Mouse (Mus musculus): ENCODE results near the gene Arpp21. TPM values are rescaled to one million over a fixed set of nuclear protein-coding genes. Genes with fewer than 3 reads are reported as not detected.

The Arpp21 gene
- polyA plus RNA-seq, 1 experiment from 2014 or later = 6.8 TPM

GRCm38 (mm10) chr9:112095198-112095597, 140.5 kb downstream of the Arpp21 start:
- H3K27ac ChIP-seq (ENCODE audit: low read depth, low read length) = no peak overlapping the region
- no peak for DNase-seq (ENCODE audit: low spot score)
- H3K4me1 ChIP-seq (replicated peaks; ENCODE audit: control insufficient read depth, insufficient read depth, low read length) = no peaks in the 10 kb centered on the region
- 87% methylated on average over 2 of the region's 2 CpGs for WGBS
- no peaks in the 10 kb centered on the region for H3K27me3 ChIP-seq (ENCODE audit: control insufficient read depth, insufficient read depth, low read length)
- no peak overlapping the region for H3K9ac ChIP-seq (ENCODE audit: low read depth, low read length)
- no peak overlapping the region for H3K4me3 ChIP-seq (ENCODE audit: low read depth, low read length)
- no peak overlapping the region for H3K4me2 ChIP-seq (replicated peaks; ENCODE audit: low read depth, low read length)
- no peaks in the 10 kb centered on the region for H3K9me3 ChIP-seq (ENCODE audit: control insufficient read depth, low read length)
- no peaks in the 10 kb centered on the region for H3K36me3 ChIP-seq (ENCODE audit: control insufficient read depth, insufficient read depth, low read length)
- ATAC-seq (ENCODE audit: low FRiP score) = no peak

- Histone ChIP-seq H3K4me3 (ENCODE audit: low read depth, low read length) (no peak overlapping the region), H3K36me3 (ENCODE audit: control insufficient read depth, insufficient read depth, low read length) (no peaks in the 10 kb centered on the region), H3K9me3 (ENCODE audit: control insufficient read depth, low read length) (no peaks in the 10 kb centered on the region), H3K9ac (ENCODE audit: low read depth, low read length) (no peak overlapping the region), H3K4me1 (replicated peaks; ENCODE audit: control insufficient read depth, insufficient read depth, low read length) (0 out of 2 replicates have a peak, but pooled peaks cover 2% of the 10 kb centered on the region), H3K4me2 (replicated peaks; ENCODE audit: low read depth, low read length) (no peak overlapping the region), H3K27me3 (ENCODE audit: control insufficient read depth, insufficient read depth, low read length) (no peaks in the 10 kb centered on the region), H3K27ac (ENCODE audit: low read depth, low read length) (no peak overlapping the region)
- WGBS = 94% methylated on average over 2 of the region's 2 CpGs
- DNase-seq (ENCODE audit: low spot score) = no peak
- no peak for ATAC-seq (ENCODE audit: low FRiP score)
Observed at GRCm38 (mm10) chr9:112078903-112079302, 156.8 kb downstream of the Arpp21 start.

GRCm38 (mm10) chr9:112078453-112078852, 157.3 kb downstream of the Arpp21 start:
- DNase-seq (ENCODE audit: low spot score) = peak; percentile 12
- Histone ChIP-seq H3K4me3 (ENCODE audit: low read depth, low read length) (no peak overlapping the region), H3K27ac (ENCODE audit: low read depth, low read length) (no peak overlapping the region), H3K27me3 (ENCODE audit: control insufficient read depth, insufficient read depth, low read length) (no peaks in the 10 kb centered on the region), H3K9me3 (ENCODE audit: control insufficient read depth, low read length) (no peaks in the 10 kb centered on the region), H3K4me1 (replicated peaks; ENCODE audit: control insufficient read depth, insufficient read depth, low read length) (0 out of 2 replicates have a peak, but pooled peaks cover 2% of the 10 kb centered on the region), H3K9ac (ENCODE audit: low read depth, low read length) (no peak overlapping the region), H3K36me3 (ENCODE audit: control insufficient read depth, insufficient read depth, low read length) (no peaks in the 10 kb centered on the region), H3K4me2 (replicated peaks; ENCODE audit: low read depth, low read length) (no peak overlapping the region)
- 64% methylated on average over 4 of the region's 4 CpGs for WGBS
- peak; percentile 59; the same call in 1 of the 2 replicates for ATAC-seq (ENCODE audit: low FRiP score)

GRCm38 (mm10) chr9:112075273-112075672, 160.5 kb downstream of the Arpp21 start:
- DNase-seq (ENCODE audit: low spot score) (no peak), ATAC-seq (ENCODE audit: low FRiP score) (peak; percentile 58)
- H3K27ac ChIP-seq (ENCODE audit: low read depth, low read length) = 0 out of 2 replicates have a peak overlapping the region, but pooled peaks have one; percentile 54
- H3K9me3 ChIP-seq (ENCODE audit: control insufficient read depth, low read length) = no peaks in the 10 kb centered on the region
- WGBS = 57% methylated on average over 5 of the region's 5 CpGs
- no peak overlapping the region for H3K4me2 ChIP-seq (replicated peaks; ENCODE audit: low read depth, low read length)
- no peak overlapping the region for H3K4me3 ChIP-seq (ENCODE audit: low read depth, low read length)
- H3K27me3 ChIP-seq (ENCODE audit: control insufficient read depth, insufficient read depth, low read length) = no peaks in the 10 kb centered on the region
- 0 out of 2 replicates have a peak, but pooled peaks cover 2% of the 10 kb centered on the region for H3K4me1 ChIP-seq (replicated peaks; ENCODE audit: control insufficient read depth, insufficient read depth, low read length)
- no peak overlapping the region for H3K9ac ChIP-seq (ENCODE audit: low read depth, low read length)
- no peaks in the 10 kb centered on the region for H3K36me3 ChIP-seq (ENCODE audit: control insufficient read depth, insufficient read depth, low read length)

GRCm38 (mm10) chr9:112074872-112075271, 160.9 kb downstream of the Arpp21 start:
- Histone ChIP-seq H3K4me1 (replicated peaks; ENCODE audit: control insufficient read depth, insufficient read depth, low read length) (0 out of 2 replicates have a peak, but pooled peaks cover 2% of the 10 kb centered on the region), H3K27ac (ENCODE audit: low read depth, low read length) (peak overlapping the region; percentile 54), H3K36me3 (ENCODE audit: control insufficient read depth, insufficient read depth, low read length) (no peaks in the 10 kb centered on the region), H3K27me3 (ENCODE audit: control insufficient read depth, insufficient read depth, low read length) (no peaks in the 10 kb centered on the region), H3K9ac (ENCODE audit: low read depth, low read length) (no peak overlapping the region), H3K9me3 (ENCODE audit: control insufficient read depth, low read length) (no peaks in the 10 kb centered on the region), H3K4me3 (ENCODE audit: low read depth, low read length) (no peak overlapping the region), H3K4me2 (replicated peaks; ENCODE audit: low read depth, low read length) (no peak overlapping the region)
- ATAC-seq (ENCODE audit: low FRiP score) (peak; percentile 70), DNase-seq (ENCODE audit: low spot score) (peak; percentile 31)
- WGBS = 36% methylated on average over 5 of the region's 5 CpGs

- Histone ChIP-seq H3K36me3 (ENCODE audit: control insufficient read depth, insufficient read depth, low read length) (no peaks in the 10 kb centered on the region), H3K27ac (ENCODE audit: low read depth, low read length) (no peak overlapping the region)
- no peak for ATAC-seq (ENCODE audit: low FRiP score)
Observed at GRCm38 (mm10) chr9:112071368-112071767, 164.4 kb downstream of the Arpp21 start.

GRCm38 (mm10) chr9:112070961-112071360, 164.8 kb downstream of the Arpp21 start:
- ATAC-seq (ENCODE audit: low FRiP score) = no peak
- H3K4me2 ChIP-seq (replicated peaks; ENCODE audit: low read depth, low read length) = no peak overlapping the region
- H3K9me3 ChIP-seq (ENCODE audit: control insufficient read depth, low read length) = no peaks in the 10 kb centered on the region
- WGBS = 46% methylated on average over 5 of the region's 5 CpGs
- H3K27ac ChIP-seq (ENCODE audit: low read depth, low read length) = no peak overlapping the region
- no peaks in the 10 kb centered on the region for H3K27me3 ChIP-seq (ENCODE audit: control insufficient read depth, insufficient read depth, low read length)
- H3K4me3 ChIP-seq (ENCODE audit: low read depth, low read length) = no peak overlapping the region
- no peak for DNase-seq (ENCODE audit: low spot score)
- no peak overlapping the region for H3K9ac ChIP-seq (ENCODE audit: low read depth, low read length)
- H3K4me1 ChIP-seq (replicated peaks; ENCODE audit: control insufficient read depth, insufficient read depth, low read length) = 0 out of 2 replicates have a peak, but pooled peaks cover 2% of the 10 kb centered on the region
- no peaks in the 10 kb centered on the region for H3K36me3 ChIP-seq (ENCODE audit: control insufficient read depth, insufficient read depth, low read length)

More at GRCm38 (mm10) chr9:112071368-112071767, 164.4 kb downstream of the Arpp21 start:
- 53% methylated on average over 3 of the region's 3 CpGs for WGBS
- no peak overlapping the region for H3K9ac ChIP-seq (ENCODE audit: low read depth, low read length)
- H3K4me2 ChIP-seq (replicated peaks; ENCODE audit: low read depth, low read length) = no peak overlapping the region
- DNase-seq (ENCODE audit: low spot score) = no peak
- no peaks in the 10 kb centered on the region for H3K9me3 ChIP-seq (ENCODE audit: control insufficient read depth, low read length)
- H3K4me1 ChIP-seq (replicated peaks; ENCODE audit: control insufficient read depth, insufficient read depth, low read length) = 0 out of 2 replicates have a peak, but pooled peaks cover 2% of the 10 kb centered on the region
- H3K27me3 ChIP-seq (ENCODE audit: control insufficient read depth, insufficient read depth, low read length) = no peaks in the 10 kb centered on the region
- H3K4me3 ChIP-seq (ENCODE audit: low read depth, low read length) = no peak overlapping the region

- H3K9ac ChIP-seq (ENCODE audit: low read depth, low read length) = no peak overlapping the region
- H3K4me3 ChIP-seq (ENCODE audit: low read depth, low read length) = no peak overlapping the region
- WGBS = 89% methylated on average over 5 of the region's 5 CpGs
- H3K27me3 ChIP-seq (ENCODE audit: control insufficient read depth, insufficient read depth, low read length) = no peaks in the 10 kb centered on the region
- ATAC-seq (ENCODE audit: low FRiP score) (no peak), DNase-seq (ENCODE audit: low spot score) (no peak)
- H3K4me2 ChIP-seq (replicated peaks; ENCODE audit: low read depth, low read length) = no peak overlapping the region
- H3K36me3 ChIP-seq (ENCODE audit: control insufficient read depth, insufficient read depth, low read length) = no peaks in the 10 kb centered on the region
- H3K27ac ChIP-seq (ENCODE audit: low read depth, low read length) = no peak overlapping the region
- H3K9me3 ChIP-seq (ENCODE audit: control insufficient read depth, low read length) = no peaks in the 10 kb centered on the region
- H3K4me1 ChIP-seq (replicated peaks; ENCODE audit: control insufficient read depth, insufficient read depth, low read length) = no peaks in the 10 kb centered on the region
Observed at GRCm38 (mm10) chr9:112068250-112068649, 167.5 kb downstream of the Arpp21 start.

GRCm38 (mm10) chr9:112060696-112061425, 174.9 kb downstream of the Arpp21 start:
- no peaks in the 10 kb centered on the region for H3K4me1 ChIP-seq (replicated peaks; ENCODE audit: control insufficient read depth, insufficient read depth, low read length)
- H3K4me3 ChIP-seq (ENCODE audit: low read depth, low read length) = no peak overlapping the region
- DNase-seq (ENCODE audit: low spot score) (no peak), ATAC-seq (ENCODE audit: low FRiP score) (no peak)
- H3K36me3 ChIP-seq (ENCODE audit: control insufficient read depth, insufficient read depth, low read length) = no peaks in the 10 kb centered on the region
- H3K27me3 ChIP-seq (ENCODE audit: control insufficient read depth, insufficient read depth, low read length) = no peaks in the 10 kb centered on the region
- H3K9ac ChIP-seq (ENCODE audit: low read depth, low read length) = no peak overlapping the region
- no peak overlapping the region for H3K27ac ChIP-seq (ENCODE audit: low read depth, low read length)
- WGBS = 71% methylated on average over 6 of the region's 6 CpGs
- H3K9me3 ChIP-seq (ENCODE audit: control insufficient read depth, low read length) = no peaks in the 10 kb centered on the region
- no peak overlapping the region for H3K4me2 ChIP-seq (replicated peaks; ENCODE audit: low read depth, low read length)

All from hindbrain, embryonic 11.5 days (tissue).